Mouse (Mus musculus) MEL (cell line): ENCODE data around the gene Krtcap2.

Experiments
- CTCF ChIP-seq, 3 experiments: IDR thresholded peaks in 2 of 3; conservative IDR thresholded peaks in 1 of 3; 2 replicates each; pipeline ENCODE4 v1.5.1; 2011 to 2012; ENCODE audit warnings: low read length in 3 of 3, low read depth in 2 of 3, mild to moderate bottlenecking in 2 of 3, improper control_type of control experiment in 1 of 3, inconsistent platforms in 1 of 3, mixed read lengths in 1 of 3, moderate library complexity in 1 of 3; ENCODE audit not compliant: control insufficient read depth in 1 of 3, insufficient read depth in 1 of 3, poor library complexity in 1 of 3, severe bottlenecking in 1 of 3
- E2F4 ChIP-seq: IDR thresholded peaks from 2 replicates; pipeline ENCODE4 v1.6.1; 2011; ENCODE audit warnings: low read depth, low read length, improper control_type of control experiment, borderline replicate concordance
- EP300 ChIP-seq, 2 experiments: IDR thresholded peaks; 2 replicates each; pipeline ENCODE4 v1.6.1; 2011; ENCODE audit warnings: improper control_type of control experiment in 2 of 2, low read length in 2 of 2, low read depth in 1 of 2, mild to moderate bottlenecking in 1 of 2
- GABPA ChIP-seq: IDR thresholded peaks from 2 replicates; pipeline ENCODE4 v1.6.1; 2012; ENCODE audit warnings: low read depth, mild to moderate bottlenecking, inconsistent platforms, low read length, improper control_type of control experiment, moderate library complexity
- JUND ChIP-seq: IDR thresholded peaks from 2 replicates; pipeline ENCODE4 v1.6.1; 2011; ENCODE audit warnings: low read depth, mild to moderate bottlenecking, improper control_type of control experiment, low read length
- MAZ ChIP-seq: IDR thresholded peaks from 2 replicates; pipeline ENCODE4 v1.6.1; 2012; ENCODE audit warnings: low read depth, mild to moderate bottlenecking, inconsistent platforms, low read length, improper control_type of control experiment
- NELFE ChIP-seq: IDR thresholded peaks from 2 replicates; pipeline ENCODE4 v1.6.1; 2011; ENCODE audit warnings: low read depth, low read length, improper control_type of control experiment
- POLR2A ChIP-seq, 2 experiments: IDR thresholded peaks; 2 replicates each; pipeline ENCODE4 v1.6.1; 2011 to 2012; ENCODE audit warnings: low read length in 2 of 2, mild to moderate bottlenecking in 2 of 2, control low read depth in 1 of 2, improper control_type of control experiment in 1 of 2, low read depth in 1 of 2, moderate library complexity in 1 of 2; ENCODE audit not compliant: control insufficient read depth in 1 of 2, insufficient read depth in 1 of 2, poor library complexity in 1 of 2
- POLR2AphosphoS2 ChIP-seq: IDR thresholded peaks from 2 replicates; pipeline ENCODE4 v1.6.1; 2011; ENCODE audit warnings: low read length, improper control_type of control experiment
- USF1 ChIP-seq: IDR thresholded peaks from 2 replicates; pipeline ENCODE4 v1.6.1; 2014; ENCODE audit warnings: low read depth, mild to moderate bottlenecking, inconsistent platforms, low read length, improper control_type of control experiment, moderate library complexity
- USF2 ChIP-seq, 2 experiments: IDR thresholded peaks; 2 replicates each; pipeline ENCODE4 v1.6.1; 2011 to 2012; ENCODE audit warnings: improper control_type of control experiment in 2 of 2, low read length in 2 of 2, borderline replicate concordance in 1 of 2, inconsistent platforms in 1 of 2, low read depth in 1 of 2, mild to moderate bottlenecking in 1 of 2; ENCODE audit not compliant: insufficient read depth in 1 of 2
- ZNF384 ChIP-seq: IDR thresholded peaks from 2 replicates; pipeline ENCODE4 v1.6.1; 2012; ENCODE audit warnings: low read depth, mild to moderate bottlenecking, inconsistent platforms, low read length, improper control_type of control experiment

- no peak for TF ChIP-seq POLR2A (IDR thresholded peaks at IDR 0.05; ENCODE audit: control insufficient read depth in 1 of 2, insufficient read depth in 1 of 2, low read depth in 1 of 2, low read length in 2 of 2, poor library complexity in 1 of 2)
- TF ChIP-seq CTCF (IDR thresholded peaks at IDR 0.05 in 2 of 3, conservative IDR thresholded peaks at IDR 0.05 in 1 of 3; ENCODE audit: control insufficient read depth in 1 of 3, insufficient read depth in 1 of 3, low read depth in 2 of 3, low read length in 3 of 3, poor library complexity in 1 of 3, severe bottlenecking in 1 of 3), result no peak
- no peak for TF ChIP-seq NELFE
- no peak for TF ChIP-seq EP300 (IDR thresholded peaks at IDR 0.05; ENCODE audit: low read depth in 1 of 2, low read length in 2 of 2)
- TF ChIP-seq JUND, result no peak
- TF ChIP-seq GABPA, result no peak
- TF ChIP-seq ZNF384, result no peak
- TF ChIP-seq USF2 (IDR thresholded peaks at IDR 0.05; ENCODE audit: borderline replicate concordance in 1 of 2, insufficient read depth in 1 of 2, low read depth in 1 of 2, low read length in 2 of 2), result no peak
- no peak for TF ChIP-seq MAZ
- no peak for TF ChIP-seq POLR2AphosphoS2
- TF ChIP-seq E2F4, result no peak
- no peak for TF ChIP-seq USF1
These were observed 31.7 kb downstream of the Krtcap2 start for GRCm38 (mm10) chr3:89277281-89278021.
